Mouse (Mus musculus) kidney, embryonic 14.5 days (tissue): ENCODE data around the gene Tmem141. TPM values are rescaled to one million over a fixed set of nuclear protein-coding genes. Genes with fewer than 3 reads are reported as not detected.

Experiments used
- ATAC-seq: fragments of 200-750 bp; cut with Nextera tagmentation; 2 replicates; pipeline ENCODE4 v1.8.0; 2017; ENCODE audit warnings: moderate number of reproducible peaks, mild to moderate bottlenecking, moderate TSS enrichment, moderate library complexity; ENCODE audit not compliant: low FRiP score, low TSS enrichment
- H3K27ac ChIP-seq: fragments of 300-500 bp; sonication (generic); 2 replicates; pipeline ENCODE4 v1.5.1; 2014; ENCODE audit warnings: low read depth, mild to moderate bottlenecking, low read length, moderate library complexity, mixed read lengths
- H3K27me3 ChIP-seq: fragments of 300-500 bp; sonication (generic); 2 replicates; pipeline ENCODE4 v1.6.1; 2014; ENCODE audit warnings: mild to moderate bottlenecking, low read length; ENCODE audit not compliant: control insufficient read depth, insufficient read depth
- H3K36me3 ChIP-seq: fragments of 300-500 bp; sonication (generic); 2 replicates; pipeline ENCODE4 v1.6.1; 2014; ENCODE audit warnings: low read length, mixed read lengths; ENCODE audit not compliant: control insufficient read depth, insufficient read depth
- H3K4me1 ChIP-seq: fragments of 300-500 bp; sonication (generic); 2 replicates; pipeline ENCODE4 v1.6.1; 2014; ENCODE audit warnings: low read length, mixed read lengths; ENCODE audit not compliant: control insufficient read depth, insufficient read depth
- H3K4me2 ChIP-seq: fragments of 300-500 bp; sonication (generic); replicated peaks from 2 replicates; pipeline ENCODE4 v1.6.1; 2014; ENCODE audit warnings: low read depth, mild to moderate bottlenecking, low read length
- H3K4me3 ChIP-seq: fragments of 300-500 bp; sonication (generic); 2 replicates; pipeline ENCODE4 v1.5.1; 2014; ENCODE audit warnings: mild to moderate bottlenecking, low read length
- H3K9ac ChIP-seq: fragments of 300-500 bp; sonication (generic); 2 replicates; pipeline ENCODE4 v1.6.1; 2014; ENCODE audit warnings: low read depth, mild to moderate bottlenecking, low read length, moderate library complexity
- H3K9me3 ChIP-seq: fragments of 300-500 bp; sonication (generic); 2 replicates; pipeline ENCODE4 v1.6.1; 2016; ENCODE audit warnings: low read length; ENCODE audit not compliant: control insufficient read depth
- WGBS: fragments of 180-500 bp; shearing (Covaris S2); extraction: QIAGEN DNeasy Blood & Tissue Kit; methylation state at CpG from one replicate; pipeline ENCODE4 v1.1.7; 2014; 5-methylcytosine and 5-hydroxymethylcytosine counted together
- polyA plus RNA-seq: library from polyadenylated mRNA; unstranded; fragments of >200 nt; fragmentation: Nextera tagmentation; extraction: Ambion mirVana; gene quantifications from 2 replicates; pipeline ENCODE4 v1.2.1, GENCODE M21; 2014

Tmem141 gene
- polyA plus RNA-seq, 1 experiment from 2014 or later: 24.3 TPM

DNA sequence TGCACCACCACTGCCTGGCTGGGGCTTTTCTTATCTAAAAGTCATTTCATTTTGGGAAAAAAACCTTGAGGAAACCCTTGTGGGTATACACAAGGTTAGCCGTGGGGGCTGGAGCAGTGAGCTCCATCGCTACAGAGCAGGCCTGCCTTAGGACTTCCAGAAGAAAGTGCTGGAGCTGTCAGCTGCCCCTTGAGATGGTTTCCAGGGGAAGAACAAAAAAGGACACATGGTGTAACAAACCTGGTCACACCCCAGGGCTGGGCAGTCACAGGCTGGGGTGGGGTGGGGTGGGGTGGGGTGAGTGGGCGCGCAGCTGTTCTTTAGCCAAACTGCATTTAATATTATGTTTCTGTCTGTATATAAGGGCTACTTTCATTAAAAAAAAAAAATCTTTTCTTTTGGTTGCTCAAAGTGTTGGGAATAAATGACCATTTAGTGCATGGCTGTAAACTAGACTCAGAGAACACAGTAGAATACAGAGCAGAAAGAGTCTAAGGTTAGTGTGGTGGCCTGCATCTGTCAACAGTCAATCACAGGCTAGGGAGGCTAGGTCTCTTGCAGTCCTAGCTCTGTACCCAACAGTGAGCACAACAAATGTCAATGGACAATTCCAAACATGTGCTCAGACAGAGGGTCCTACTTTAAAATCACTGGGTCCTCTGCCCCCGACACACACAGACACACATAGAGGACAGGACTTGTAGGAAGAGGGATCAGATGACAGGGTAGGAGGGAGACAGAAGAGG is 24.9 kb downstream of the Tmem141 start:
- 92% methylated on average over 5 of the region's 5 CpGs for WGBS
- H3K9me3 ChIP-seq: no peaks in the 10 kb centered on the region
- ATAC-seq: no peak
- H3K9ac ChIP-seq: no peak overlapping the region
- no peaks in the 10 kb centered on the region for H3K27me3 ChIP-seq
- peaks cover 94% of the 10 kb centered on the region for H3K36me3 ChIP-seq
- no peak overlapping the region for H3K4me2 ChIP-seq
- no peaks in the 10 kb centered on the region for H3K4me1 ChIP-seq
- no peak overlapping the region for H3K27ac ChIP-seq
- no peak overlapping the region for H3K4me3 ChIP-seq

DNA sequence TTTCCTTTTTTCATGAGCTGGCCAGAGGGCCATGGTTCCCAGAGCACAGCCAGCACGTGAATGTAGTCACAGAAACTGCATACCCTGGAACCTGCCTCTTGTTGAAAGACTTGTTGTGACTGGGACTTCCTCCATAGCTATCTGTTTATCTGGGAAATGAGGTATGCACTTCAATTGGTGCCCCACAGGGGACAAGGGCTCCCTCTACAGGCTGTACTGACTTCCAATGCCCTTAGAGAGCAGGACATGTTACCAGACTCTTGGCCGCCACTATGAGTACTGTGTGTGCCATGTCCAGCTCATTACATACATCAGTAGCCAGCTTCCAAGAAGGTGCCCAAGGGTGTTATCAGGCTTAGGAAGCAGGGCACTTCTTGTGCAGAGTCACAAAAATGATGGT is 29.9 kb downstream of the Tmem141 start:
- H3K4me1 ChIP-seq: no peaks in the 10 kb centered on the region
- H3K27ac ChIP-seq: no peak overlapping the region
- H3K9me3 ChIP-seq: no peaks in the 10 kb centered on the region
- H3K27me3 ChIP-seq: no peaks in the 10 kb centered on the region
- H3K4me3 ChIP-seq: no peak overlapping the region
- 89% methylated on average over 2 of the region's 2 CpGs for WGBS
- H3K36me3 ChIP-seq: peaks cover 85% of the 10 kb centered on the region
- H3K9ac ChIP-seq: no peak overlapping the region
- H3K4me2 ChIP-seq: no peak overlapping the region
- no peak for ATAC-seq

DNA sequence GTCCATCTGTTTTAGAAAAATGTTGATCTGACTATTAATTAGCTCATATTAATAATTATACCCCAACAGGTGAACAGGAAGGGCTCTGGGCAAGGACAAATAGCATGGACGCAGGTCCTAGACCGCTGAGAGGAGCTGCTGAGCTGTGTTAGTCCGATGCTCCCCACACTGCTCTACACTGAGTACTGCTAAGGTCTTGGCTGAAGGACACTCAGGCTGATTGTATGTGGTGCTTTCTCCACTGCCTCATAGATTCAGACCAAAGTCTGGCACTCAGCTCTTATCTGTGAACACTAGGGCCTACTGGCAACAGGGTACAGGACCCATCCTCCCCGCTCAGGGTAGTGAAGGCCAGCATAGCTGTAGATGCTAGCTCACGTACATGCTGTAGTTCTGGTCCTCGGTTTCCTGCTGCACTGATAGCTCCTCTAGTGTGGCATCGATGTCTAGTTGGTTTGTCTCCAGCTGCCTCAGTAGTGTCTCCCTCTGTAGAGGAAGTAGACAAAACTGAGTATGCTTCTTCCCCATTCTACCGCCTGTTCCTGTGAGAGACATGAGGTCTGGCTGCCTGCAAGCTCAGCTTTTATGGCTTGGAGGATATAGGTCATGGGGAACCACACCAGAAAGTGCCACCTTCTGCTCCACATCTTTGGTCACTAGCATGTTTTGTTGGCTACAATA is 33.4 kb downstream of the Tmem141 start:
- H3K4me1 ChIP-seq: no peaks in the 10 kb centered on the region
- no peak overlapping the region for H3K27ac ChIP-seq
- H3K36me3 ChIP-seq: peaks cover 90% of the 10 kb centered on the region
- no peak overlapping the region for H3K4me2 ChIP-seq
- no peak overlapping the region for H3K4me3 ChIP-seq
- 94% methylated on average over 8 of the region's 8 CpGs for WGBS
- no peak overlapping the region for H3K9ac ChIP-seq
- ATAC-seq: no peak
- no peaks in the 10 kb centered on the region for H3K27me3 ChIP-seq
- H3K9me3 ChIP-seq: no peaks in the 10 kb centered on the region

DNA sequence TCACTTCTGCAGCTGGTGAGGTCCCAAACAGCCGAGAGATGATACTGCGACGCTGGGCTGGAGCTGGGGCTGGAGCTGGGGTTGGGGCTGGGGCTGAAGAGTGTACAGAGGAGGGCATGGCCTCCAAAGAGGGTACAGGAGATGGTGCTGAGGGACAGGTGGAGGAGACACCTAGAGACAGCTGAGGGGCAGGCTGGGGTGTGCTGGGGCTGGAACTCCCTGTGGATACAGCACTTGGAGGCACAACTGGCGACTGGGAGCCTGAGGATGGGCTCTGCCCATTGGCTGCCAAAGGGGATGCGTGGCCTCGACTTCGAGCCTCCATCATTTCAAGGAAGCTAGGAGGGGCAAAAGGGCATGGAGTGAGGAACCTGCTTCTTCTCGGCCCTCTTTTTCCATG is 34.5 kb downstream of the Tmem141 start:
- Histone ChIP-seq H3K9ac (no peak overlapping the region), H3K9me3 (no peaks in the 10 kb centered on the region), H3K4me2 (no peak overlapping the region), H3K27me3 (no peaks in the 10 kb centered on the region), H3K4me3 (no peak overlapping the region), H3K4me1 (peaks cover 6% of the 10 kb centered on the region), H3K36me3 (peaks cover 84% of the 10 kb centered on the region), H3K27ac (no peak overlapping the region)
- ATAC-seq: no peak
- 88% methylated on average over 8 of the region's 8 CpGs for WGBS

DNA sequence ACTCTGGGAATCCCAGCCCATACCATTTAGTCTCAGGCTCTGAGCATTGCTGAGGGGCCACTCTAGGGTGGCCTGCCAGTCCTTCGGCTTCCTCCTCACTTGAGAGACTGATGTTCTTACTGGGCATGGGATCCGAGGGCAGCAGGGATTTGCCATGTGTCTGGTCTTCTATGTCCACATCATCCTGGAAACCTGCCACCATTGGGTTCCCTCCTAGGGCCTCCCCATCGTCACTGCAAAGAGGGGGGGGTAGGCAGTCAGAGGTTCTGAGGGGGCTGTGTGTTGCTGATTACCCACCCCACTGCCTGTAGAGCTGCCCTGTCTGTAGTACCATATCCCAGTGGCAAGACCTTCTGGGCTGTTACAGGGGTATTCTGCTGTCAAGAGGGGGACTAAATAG is 36.2 kb downstream of the Tmem141 start:
- Histone ChIP-seq H3K27me3 (peaks cover 6% of the 10 kb centered on the region), H3K9me3 (no peaks in the 10 kb centered on the region), H3K4me1 (peaks cover 13% of the 10 kb centered on the region), H3K36me3 (peaks cover 68% of the 10 kb centered on the region), H3K27ac (no peak overlapping the region), H3K4me2 (no peak overlapping the region), H3K9ac (no peak overlapping the region), H3K4me3 (no peak overlapping the region)
- no peak for ATAC-seq
- WGBS: 94% methylated on average over 3 of the region's 3 CpGs

DNA sequence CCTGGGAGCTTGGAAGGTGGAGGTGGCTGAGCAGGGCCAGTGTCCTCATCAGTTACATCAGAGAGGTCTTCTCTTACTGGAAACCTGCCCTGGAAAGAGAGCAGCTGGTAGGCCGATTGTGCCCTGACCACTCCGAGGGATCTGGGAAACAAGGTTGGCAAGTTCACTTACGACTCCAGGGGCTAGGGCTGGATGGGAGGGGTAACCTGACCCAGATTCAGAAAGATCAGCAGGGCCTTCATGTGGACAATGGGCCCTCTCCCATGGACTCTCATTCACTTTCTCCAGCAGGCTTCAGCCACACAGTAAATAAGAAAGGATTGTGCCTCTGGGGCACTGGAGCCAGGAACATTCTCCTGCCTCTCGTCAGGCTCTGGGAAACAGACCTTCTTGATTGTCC is 36.9 kb downstream of the Tmem141 start:
- H3K9me3 ChIP-seq: no peaks in the 10 kb centered on the region
- H3K9ac ChIP-seq: no peak overlapping the region
- H3K4me1 ChIP-seq: peaks cover 15% of the 10 kb centered on the region
- ATAC-seq: no peak
- H3K36me3 ChIP-seq: peaks cover 64% of the 10 kb centered on the region
- no peak overlapping the region for H3K27ac ChIP-seq
- no peak overlapping the region for H3K4me2 ChIP-seq
- WGBS: 91% methylated on average over 4 of the region's 4 CpGs
- no peak overlapping the region for H3K4me3 ChIP-seq
- H3K27me3 ChIP-seq: peaks cover 14% of the 10 kb centered on the region

DNA sequence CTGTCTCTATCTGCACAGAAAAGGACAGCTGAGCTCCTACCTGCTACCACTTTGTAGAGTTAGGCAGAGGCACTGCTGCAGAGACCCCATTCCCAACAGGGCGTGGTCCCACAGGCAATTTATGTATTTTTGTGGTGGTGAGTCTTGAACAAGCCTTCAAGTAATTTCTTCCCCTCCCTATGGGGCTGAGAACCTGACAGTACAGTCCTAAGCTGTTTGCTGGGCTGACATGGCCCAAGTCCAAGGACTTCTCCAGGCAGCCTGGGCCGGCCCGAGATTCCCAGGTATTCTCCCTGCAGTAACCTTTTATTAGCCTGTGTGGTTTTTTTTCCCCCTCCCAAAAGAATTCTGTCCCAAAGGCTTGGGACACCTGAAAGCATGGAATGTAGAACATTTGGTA is 37.7 kb downstream of the Tmem141 start:
- Histone ChIP-seq H3K4me2 (no peak overlapping the region), H3K4me3 (no peak overlapping the region), H3K36me3 (peaks cover 57% of the 10 kb centered on the region), H3K4me1 (peaks cover 22% of the 10 kb centered on the region), H3K27ac (no peak overlapping the region), H3K9me3 (no peaks in the 10 kb centered on the region), H3K9ac (no peak overlapping the region), H3K27me3 (peaks cover 21% of the 10 kb centered on the region)
- 91% methylated on average over 3 of the region's 3 CpGs for WGBS
- no peak for ATAC-seq

DNA sequence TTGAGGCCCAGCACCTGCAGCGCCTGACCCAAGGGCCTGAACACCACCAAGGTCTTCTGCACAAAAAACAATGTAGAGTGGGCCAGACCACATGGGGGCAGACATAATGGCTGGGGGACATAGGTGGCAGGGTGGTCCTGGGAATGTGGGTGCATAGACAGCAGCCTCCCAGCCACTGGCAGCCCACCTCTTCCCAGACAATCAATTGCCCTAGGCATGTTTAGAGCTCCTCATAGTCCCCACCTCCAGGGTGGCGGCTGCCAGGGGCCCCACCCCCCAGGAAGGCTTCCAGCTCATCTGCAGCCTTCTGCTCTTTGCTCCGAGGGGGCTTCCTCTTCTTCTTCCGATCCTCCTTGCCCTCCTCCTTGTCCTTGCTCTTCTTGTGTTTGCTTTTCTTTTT is 38.2 kb downstream of the Tmem141 start:
- Histone ChIP-seq H3K36me3 (peaks cover 55% of the 10 kb centered on the region), H3K27ac (no peak overlapping the region), H3K4me3 (no peak overlapping the region), H3K4me1 (peaks cover 22% of the 10 kb centered on the region), H3K27me3 (peaks cover 26% of the 10 kb centered on the region), H3K4me2 (no peak overlapping the region), H3K9me3 (no peaks in the 10 kb centered on the region), H3K9ac (no peak overlapping the region)
- 60% methylated on average over 4 of the region's 4 CpGs for WGBS
- no peak for ATAC-seq

DNA sequence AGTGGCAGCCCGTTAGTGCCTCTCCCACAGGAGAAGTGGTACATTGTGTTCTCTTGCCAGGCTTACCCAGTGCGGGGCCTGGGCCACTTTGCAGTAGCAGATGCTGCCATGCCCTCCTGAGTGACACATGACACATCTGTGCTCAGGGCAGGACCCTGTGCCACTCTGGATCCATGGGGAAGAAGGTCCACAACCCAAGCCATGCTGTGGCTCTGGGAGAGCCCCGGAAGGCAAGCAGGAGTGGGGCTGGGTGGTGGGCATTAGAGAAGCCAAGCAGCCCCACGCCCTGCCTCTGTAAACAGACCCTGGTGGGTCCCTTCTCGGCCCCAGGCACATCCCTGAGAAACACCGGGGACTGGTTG is 38.7 kb downstream of the Tmem141 start:
- H3K4me1 ChIP-seq: peaks cover 26% of the 10 kb centered on the region
- H3K4me3 ChIP-seq: no peak overlapping the region
- H3K27ac ChIP-seq: no peak overlapping the region
- no peaks in the 10 kb centered on the region for H3K9me3 ChIP-seq
- ATAC-seq: no peak
- H3K4me2 ChIP-seq: no peak overlapping the region
- peaks cover 31% of the 10 kb centered on the region for H3K27me3 ChIP-seq
- WGBS: 81% methylated on average over 6 of the region's 6 CpGs
- H3K9ac ChIP-seq: no peak overlapping the region
- peaks cover 51% of the 10 kb centered on the region for H3K36me3 ChIP-seq
